Mouse (Mus musculus) left cerebral cortex, adult 9 months (tissue): ENCODE measurements at regions not wholly inside any gene's neighbourhood (a gene's known extent, or its start where the extent isn't known, plus 50 kb on each side); places are given as distances from the start of the nearest gene placed in this dataset.

Experiments
- DNase-seq, 2 experiments: peaks; one replicate each; pipeline ENCODE4 v3.0.0; 2022; ENCODE audit warnings: low spot score in 2 of 2

GRCm38 (mm10) chr4:90437375-90438190 lies 219.0 kb downstream of the Zfp352 start:
- peak in 1 of 2 experiments; percentile 46 for DNase-seq

DNA sequence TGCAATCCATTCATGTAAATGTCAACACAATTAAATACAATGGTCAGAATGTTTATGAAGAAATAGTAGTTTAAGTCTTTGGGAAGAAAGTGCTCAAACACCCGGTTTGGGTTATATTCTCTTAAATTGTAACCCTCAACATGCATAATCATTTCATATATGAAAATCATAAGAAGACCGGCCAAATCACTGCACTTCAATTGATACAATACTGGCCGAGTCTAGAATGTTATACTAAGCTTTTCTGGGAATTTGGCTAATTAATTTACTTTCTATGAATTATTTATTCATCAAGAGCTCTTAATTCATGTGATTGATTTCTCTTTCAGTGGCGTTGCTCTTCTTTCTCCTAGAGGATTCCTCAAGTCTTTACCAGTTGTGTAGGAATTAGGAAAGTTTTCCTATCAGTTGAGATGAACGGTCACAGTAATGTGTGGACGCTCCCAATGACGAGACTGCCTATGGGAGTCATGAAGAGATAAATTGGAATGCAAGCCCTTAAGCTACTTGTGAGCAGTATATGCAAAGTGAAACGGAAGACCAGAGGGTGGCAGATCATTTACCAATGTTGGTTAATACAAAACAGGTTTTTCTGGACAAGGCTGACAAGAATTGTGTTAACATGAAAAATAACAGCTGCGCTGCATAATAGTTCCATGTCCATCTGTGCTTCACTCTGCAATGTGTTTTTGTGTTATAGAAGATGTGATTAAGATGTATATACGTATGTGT lies 219.7 kb downstream of the Zfp352 start:
- DNase-seq: no peak

DNA sequence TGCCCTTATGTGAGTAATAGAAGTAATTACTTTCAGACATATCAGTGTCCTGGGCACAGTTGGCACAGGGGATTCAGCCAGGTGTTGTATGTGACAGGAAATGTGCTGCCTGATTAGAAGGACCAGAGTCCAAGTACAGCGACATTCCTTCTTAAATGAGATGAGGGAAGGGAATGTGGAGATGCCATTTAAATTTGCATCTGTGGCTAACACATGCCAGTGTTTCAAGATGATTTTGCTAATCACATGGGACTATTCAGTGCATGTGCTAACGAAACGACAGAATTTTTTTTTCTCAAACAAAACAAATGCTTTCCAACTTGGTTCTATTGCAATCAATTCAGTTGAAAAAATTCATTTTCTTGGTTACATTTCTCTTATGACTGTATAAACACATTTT lies 226.6 kb downstream of the Zfp352 start:
- no peak for DNase-seq

DNA sequence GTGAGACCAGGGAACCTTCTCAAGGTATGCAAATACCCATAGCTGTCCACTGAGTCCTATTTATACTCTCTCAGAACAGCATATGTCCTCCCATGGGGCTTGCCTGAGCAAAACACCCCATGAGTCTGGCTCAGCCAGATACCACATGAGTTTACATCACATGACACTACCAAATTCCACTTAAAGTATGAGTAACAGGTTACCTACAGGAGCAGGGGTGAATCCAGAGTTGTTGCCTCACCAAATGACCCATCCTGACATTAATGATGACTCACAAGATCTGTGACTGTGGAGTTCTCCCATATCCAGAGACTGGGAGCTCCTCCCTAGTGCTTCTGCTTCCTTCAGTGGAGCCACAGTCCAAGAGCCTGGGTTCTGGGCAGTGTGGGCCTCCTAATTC lies 234.0 kb downstream of the Zfp352 start:
- no peak for DNase-seq

- DNase-seq: no peak
Observed at GRCm38 (mm10) chr4:90453029-90453428, 234.4 kb downstream of the Zfp352 start.

- no peak for DNase-seq
Observed at GRCm38 (mm10) chr4:90496891-90497610, 278.4 kb downstream of the Zfp352 start.
